Mouse (Mus musculus) stomach, postnatal 0 days (tissue): ENCODE results near the gene Igf2r.

Experiments
- CTCF ChIP-seq: IDR thresholded peaks from 2 replicates; pipeline ENCODE4 v1.5.1; 2016; ENCODE audit warnings: antibody characterized with exemption, low read depth, mild to moderate bottlenecking, moderate library complexity
- EP300 ChIP-seq: optimal IDR thresholded peaks from 2 replicates; pipeline ENCODE3; 2016; ENCODE audit warnings: antibody characterized with exemption

DNA sequence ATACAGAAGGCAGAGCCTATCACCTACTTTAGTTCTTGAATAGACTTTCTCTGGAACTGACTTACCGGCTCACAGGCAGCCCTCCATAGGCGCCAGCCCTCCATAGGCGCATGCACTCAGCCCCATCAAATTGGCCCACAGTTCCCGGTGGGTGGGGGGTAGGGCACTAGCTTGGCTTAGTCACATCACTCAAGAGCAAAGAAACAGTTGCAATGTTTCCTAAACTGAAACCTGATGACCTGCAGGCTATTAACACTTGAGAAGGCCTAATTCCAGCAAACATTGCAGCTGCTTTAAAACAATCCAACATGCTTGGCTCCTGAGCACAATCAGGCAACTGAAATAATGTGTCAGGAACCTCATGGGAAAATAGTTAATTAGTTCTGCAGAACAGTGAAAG, 18.2 kb downstream of the Igf2r start:
- TF ChIP-seq CTCF (no peak), EP300 (no peak)
